Mouse (Mus musculus) cerebellum, adult 2 months (tissue): ENCODE measurements around the gene Sh3d21. TPM values are rescaled to one million over a fixed set of nuclear protein-coding genes. Genes with fewer than 3 reads are reported as not detected.

Source experiments
- DNase-seq, 2 experiments: peaks; one replicate each; pipeline ENCODE4 v3.0.0; 2021
- H3K27ac ChIP-seq: fragments of 200-500 bp; 2 replicates; pipeline ENCODE4 v1.5.1; 2012; ENCODE audit warnings: low read length, control low read depth, inconsistent platforms; ENCODE audit not compliant: insufficient read depth
- H3K27me3 ChIP-seq: fragments of 200-500 bp; 2 replicates; pipeline ENCODE4 v1.6.1; 2012; ENCODE audit warnings: inconsistent platforms, mild to moderate bottlenecking, low read length, moderate library complexity; ENCODE audit not compliant: control insufficient read depth, insufficient read depth
- H3K4me1 ChIP-seq: fragments of 200-500 bp; 2 replicates; pipeline ENCODE4 v1.6.1; 2011; ENCODE audit warnings: low read length; ENCODE audit not compliant: control insufficient read depth, insufficient read depth
- H3K4me3 ChIP-seq: fragments of 200-500 bp; replicated peaks from 2 replicates; pipeline ENCODE3; 2011; ENCODE audit warnings: mild to moderate bottlenecking, low read depth, low read length, control low read depth; ENCODE audit not compliant: insufficient read depth
- CTCF ChIP-seq: fragments of 200-500 bp; IDR thresholded peaks from 2 replicates; pipeline ENCODE4 v1.5.1; 2011; ENCODE audit warnings: low read depth, mild to moderate bottlenecking, control low read depth, low read length, moderate library complexity, borderline replicate concordance; ENCODE audit not compliant: insufficient read depth
- POLR2A ChIP-seq: fragments of 200-500 bp; IDR thresholded peaks from 2 replicates; pipeline ENCODE4 v1.6.1; 2011; ENCODE audit warnings: low read length, control low read depth, borderline replicate concordance; ENCODE audit not compliant: insufficient read depth
- WGBS: fragments of 180-500 bp; shearing (Covaris S2); methylation state at CpG from one replicate; pipeline ENCODE4 v1.1.7; 2018; 5-methylcytosine and 5-hydroxymethylcytosine counted together
- polyA plus RNA-seq: library from polyadenylated mRNA; depleted of rRNA; stranded (reverse); fragments of >200 nt; gene quantifications from 2 replicates; pipeline ENCODE4 v1.2.3, GENCODE M21; 2012

Gene Sh3d21
- polyA plus RNA-seq, 1 experiment = 2.0 TPM

GRCm38 (mm10) chr4:126163685-126164084 is 394 bp upstream of the Sh3d21 start:
- TF ChIP-seq POLR2A (no peak), CTCF (no peak)
- Histone ChIP-seq H3K27me3 (no peaks in the 10 kb centered on the region), H3K4me1 (no peaks in the 10 kb centered on the region; the same call in 1 of the 2 replicates), H3K27ac (no peak overlapping the region), H3K4me3 (no peak overlapping the region)
- DNase-seq = no peak
- 79% methylated on average over 4 of the region's 4 CpGs for WGBS

- DNase-seq = peak; percentile 79 to 83
- under 1% methylated on average over 44 of the region's 44 CpGs for WGBS
- Histone ChIP-seq H3K27me3 (no peaks in the 10 kb centered on the region), H3K4me3 (peak overlapping the region; percentile 71), H3K4me1 (no peaks in the 10 kb centered on the region; the same call in 1 of the 2 replicates), H3K27ac (peak overlapping the region; percentile 10; the same call in 1 of the 2 replicates)
- TF ChIP-seq CTCF (no peak), POLR2A (peak; percentile 21; the same call in 1 of the 2 replicates)
These were observed 686 bp downstream of the Sh3d21 start for GRCm38 (mm10) chr4:126162544-126163066.

- TF ChIP-seq CTCF = no peak
- no peak for TF ChIP-seq POLR2A
- H3K27me3 ChIP-seq = no peaks in the 10 kb centered on the region
- no peak overlapping the region for H3K4me3 ChIP-seq
- no peak for DNase-seq
- H3K4me1 ChIP-seq = no peaks in the 10 kb centered on the region; the same call in 1 of the 2 replicates
- WGBS = 72% methylated on average over 9 of the region's 9 CpGs
- no peak overlapping the region for H3K27ac ChIP-seq
These were observed 1.3 kb downstream of the Sh3d21 start for GRCm38 (mm10) chr4:126161986-126162385.

GRCm38 (mm10) chr4:126161456-126161855 is 1.8 kb downstream of the Sh3d21 start:
- H3K27ac ChIP-seq = no peak overlapping the region
- H3K4me3 ChIP-seq = no peak overlapping the region
- 94% methylated on average over 6 of the region's 6 CpGs for WGBS
- no peaks in the 10 kb centered on the region for H3K27me3 ChIP-seq
- no peaks in the 10 kb centered on the region; the same call in 1 of the 2 replicates for H3K4me1 ChIP-seq
- no peak for TF ChIP-seq POLR2A
- TF ChIP-seq CTCF = no peak
- DNase-seq = no peak

DNA sequence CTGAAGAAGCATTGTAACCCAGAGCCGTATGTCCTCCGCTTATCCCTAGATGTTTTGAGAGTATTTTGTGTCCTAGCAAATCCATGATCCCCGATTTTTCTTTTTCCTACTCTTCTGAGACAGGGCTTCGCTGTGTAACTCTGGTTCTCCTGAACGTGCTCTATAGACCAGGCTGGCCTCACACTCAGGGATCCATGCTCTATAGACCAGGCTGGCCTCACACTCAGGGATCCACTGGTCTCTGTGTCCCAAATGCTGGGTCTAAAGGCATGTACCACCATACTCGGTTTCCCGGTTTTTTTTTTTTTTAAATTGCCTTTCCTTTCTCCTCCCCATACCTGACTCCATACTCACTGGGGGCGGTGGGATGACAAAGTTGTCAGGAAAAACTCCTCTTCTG is 2.3 kb downstream of the Sh3d21 start:
- TF ChIP-seq CTCF = no peak
- TF ChIP-seq POLR2A = no peak
- no peak for DNase-seq
- Histone ChIP-seq H3K27ac (no peak overlapping the region), H3K4me1 (no peaks in the 10 kb centered on the region; the same call in 1 of the 2 replicates), H3K4me3 (no peak overlapping the region), H3K27me3 (no peaks in the 10 kb centered on the region)
- WGBS = 91% methylated on average over 8 of the region's 8 CpGs

DNA sequence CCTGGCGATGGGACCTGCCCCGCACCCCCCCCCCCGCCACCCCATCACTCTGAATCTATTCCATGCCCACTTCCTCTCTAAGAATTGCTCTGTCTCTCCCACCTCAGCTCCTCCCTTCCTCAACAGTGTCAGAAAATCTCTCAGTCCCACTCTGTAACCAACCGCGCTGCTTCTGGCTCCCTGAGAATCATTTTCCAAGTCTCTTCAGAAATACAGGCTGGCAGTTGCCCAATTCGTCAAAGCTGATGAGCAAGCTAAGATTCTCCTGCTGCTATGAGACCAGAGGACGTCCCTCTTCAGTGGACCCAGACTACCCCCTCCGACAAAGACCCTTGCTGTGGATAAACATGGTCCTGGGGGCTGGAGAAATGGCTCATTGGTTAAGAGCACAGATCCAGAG is 3.8 kb downstream of the Sh3d21 start:
- no peaks in the 10 kb centered on the region for H3K27me3 ChIP-seq
- H3K27ac ChIP-seq = no peak overlapping the region
- no peaks in the 10 kb centered on the region; the same call in 1 of the 2 replicates for H3K4me1 ChIP-seq
- TF ChIP-seq CTCF (no peak), POLR2A (no peak)
- 45% methylated on average over 8 of the region's 8 CpGs for WGBS
- no peak for DNase-seq
- H3K4me3 ChIP-seq = no peak overlapping the region

GRCm38 (mm10) chr4:126157562-126157961 is 5.7 kb downstream of the Sh3d21 start:
- TF ChIP-seq CTCF = peak; percentile 25; the same call in 1 of the 2 replicates
- TF ChIP-seq POLR2A = no peak
- no peak for DNase-seq
- H3K4me1 ChIP-seq = no peaks in the 10 kb centered on the region
- no peak overlapping the region for H3K4me3 ChIP-seq
- no peaks in the 10 kb centered on the region for H3K27me3 ChIP-seq
- no peak overlapping the region for H3K27ac ChIP-seq
- 90% methylated on average over 6 of the region's 6 CpGs for WGBS

GRCm38 (mm10) chr4:126156617-126157016 is 6.7 kb downstream of the Sh3d21 start:
- TF ChIP-seq CTCF = peak; percentile 63
- no peak for TF ChIP-seq POLR2A
- Histone ChIP-seq H3K4me1 (no peaks in the 10 kb centered on the region), H3K4me3 (no peak overlapping the region), H3K27ac (no peak overlapping the region), H3K27me3 (no peaks in the 10 kb centered on the region)
- WGBS = 62% methylated on average over 5 of the region's 5 CpGs
- DNase-seq = no peak
